Mouse (Mus musculus) left cerebral cortex, adult 2 months (tissue): ENCODE results near the gene Mmp17. TPM values are rescaled to one million over a fixed set of nuclear protein-coding genes. Genes with fewer than 3 reads are reported as not detected.

Source experiments
- DNase-seq, 2 experiments: peaks; one replicate each; pipeline ENCODE4 v3.0.0; 2021 to 2022; ENCODE audit warnings: low spot score in 2 of 2, mixed read lengths in 1 of 2; ENCODE audit errors: extremely low spot score in 1 of 2
- H3K27ac ChIP-seq: fragments of 200-600 bp; 2 replicates; pipeline ENCODE4 v1.8.1; 2022
- H3K4me3 ChIP-seq: fragments of 200-600 bp; 2 replicates; pipeline ENCODE4 v1.8.1; 2022
- CTCF ChIP-seq: fragments of 200-600 bp; IDR thresholded peaks from 2 replicates; pipeline ENCODE4 v1.8.1; 2022; ENCODE audit warnings: antibody characterized with exemption, mild to moderate bottlenecking, moderate library complexity
- intact Hi-C: fragments of 180-260 bp; cut with DNase I; formaldehyde crosslinking; loops from one replicate; pipeline ENCODE4 v1.15.1; 2025
- long read RNA-seq, 2 experiments: library from polyadenylated mRNA; stranded (forward); transcript quantifications; one replicate each; pipeline ENCODE4 v2.0.0; 2021; ENCODE audit warnings: borderline mapping rate in 2 of 2
- total RNA-seq, 2 experiments: library from RNA; stranded (reverse); gene quantifications; 2 replicates each; pipeline ENCODE4 v1.2.3; 2021

The Mmp17 gene
- 100 to 1,000 TPM; 107 to 113 TPM for total RNA-seq
- long read RNA-seq, experiment 1, full-length matches to known transcripts = 292 of 383 reads
- long read RNA-seq, experiment 1, partial matches to known transcripts = 40 of 383 reads
- long read RNA-seq, experiment 1, other reads (novel, unspliced or antisense) = 51 of 383 reads
- long read RNA-seq, experiment 2, full-length matches to known transcripts = 212 of 288 reads
- long read RNA-seq, experiment 2, partial matches to known transcripts = 29 of 288 reads
- long read RNA-seq, experiment 2, other reads (novel, unspliced or antisense) = 47 of 288 reads

- peak; percentile 88 to 90 for DNase-seq
- intact Hi-C loops = loop anchor here (2.0 to 5.0 kb wide), 5 partner anchors 83 to 462 kb away; partner anchors contain the start of gene Sfswap
- TF ChIP-seq CTCF = peak; percentile 84
- H3K4me3 ChIP-seq = peak within 1 kb of the TSS; percentile 82
- H3K27ac ChIP-seq = peak within 1 kb of the TSS; percentile 83
Measured at GRCm38 (mm10) chr5:129583761-129584582, at the start of gene Mmp17. Gene Mmp17 (plus strand): TSS chr5:129584169.

- peak overlapping the region; percentile 83 for H3K27ac ChIP-seq
- intact Hi-C loops = loop anchor here (1.0 to 2.0 kb wide), 2 partner anchors 46 to 413 kb away; no protein-coding TSS in a partner anchor
- no peak overlapping the region for H3K4me3 ChIP-seq
- peak in 1 of 2 experiments; percentile 47 for DNase-seq
- no peak for TF ChIP-seq CTCF
Measured at GRCm38 (mm10) chr5:129534500-129534899, 49.5 kb upstream of the Mmp17 start.

GRCm38 (mm10) chr5:129535021-129535420 is 48.9 kb upstream of the Mmp17 start:
- TF ChIP-seq CTCF = no peak
- no peak overlapping the region for H3K4me3 ChIP-seq
- no peak for DNase-seq
- H3K27ac ChIP-seq = peak overlapping the region; percentile 83
- intact Hi-C loops = loop anchor here (2.0 to 5.0 kb wide), 2 partner anchors 46 to 78 kb away; no protein-coding TSS in a partner anchor

- TF ChIP-seq CTCF = no peak
- Histone ChIP-seq H3K27ac (peak overlapping the region; percentile 83), H3K4me3 (no peak overlapping the region)
- intact Hi-C loops = loop anchor here (2.0 to 5.0 kb wide), 2 partner anchors 45 to 78 kb away; no protein-coding TSS in a partner anchor
- DNase-seq = no peak
Measured at GRCm38 (mm10) chr5:129535431-129535830, 48.5 kb upstream of the Mmp17 start.

GRCm38 (mm10) chr5:129538826-129539225 is 45.1 kb upstream of the Mmp17 start:
- Histone ChIP-seq H3K27ac (no peak overlapping the region), H3K4me3 (no peak overlapping the region)
- no peak for DNase-seq

GRCm38 (mm10) chr5:129542236-129542635 is 41.7 kb upstream of the Mmp17 start:
- intact Hi-C loops = no loop called here
- no peak overlapping the region for H3K27ac ChIP-seq
- peak; percentile 33 for TF ChIP-seq CTCF
- DNase-seq = no peak
- H3K4me3 ChIP-seq = no peak overlapping the region

More at GRCm38 (mm10) chr5:129538826-129539225, 45.1 kb upstream of the Mmp17 start:
- intact Hi-C loops = loop anchor here (5.0 kb wide), 1 partner anchor 82 kb away; no protein-coding TSS in a partner anchor
- no peak for TF ChIP-seq CTCF

GRCm38 (mm10) chr5:129545787-129546186 is 38.2 kb upstream of the Mmp17 start:
- no peak for TF ChIP-seq CTCF
- DNase-seq = no peak
- Histone ChIP-seq H3K4me3 (no peak overlapping the region), H3K27ac (peak overlapping the region; percentile 25; the same call in 1 of the 2 replicates)
- intact Hi-C loops = no loop called here

- no peak for TF ChIP-seq CTCF
- intact Hi-C loops = no loop called here
- no peak overlapping the region for H3K27ac ChIP-seq
- no peak overlapping the region for H3K4me3 ChIP-seq
- DNase-seq = no peak
Measured at GRCm38 (mm10) chr5:129549716-129550115, 34.3 kb upstream of the Mmp17 start.

- H3K27ac ChIP-seq = no peak overlapping the region
- no peak for TF ChIP-seq CTCF
- intact Hi-C loops = no loop called here
- no peak for DNase-seq
- H3K4me3 ChIP-seq = no peak overlapping the region
Measured at GRCm38 (mm10) chr5:129550790-129551189, 33.2 kb upstream of the Mmp17 start.

GRCm38 (mm10) chr5:129551991-129552390 is 32.0 kb upstream of the Mmp17 start:
- H3K4me3 ChIP-seq = no peak overlapping the region
- no peak overlapping the region for H3K27ac ChIP-seq
- TF ChIP-seq CTCF = no peak
- intact Hi-C loops = no loop called here
- no peak for DNase-seq

GRCm38 (mm10) chr5:129553642-129554041 is 30.3 kb upstream of the Mmp17 start:
- intact Hi-C loops = no loop called here
- no peak for TF ChIP-seq CTCF
- no peak overlapping the region for H3K27ac ChIP-seq
- no peak overlapping the region for H3K4me3 ChIP-seq
- DNase-seq = peak in 1 of 2 experiments; percentile 41

GRCm38 (mm10) chr5:129558591-129558990 is 25.4 kb upstream of the Mmp17 start:
- intact Hi-C loops = no loop called here
- H3K4me3 ChIP-seq = no peak overlapping the region
- H3K27ac ChIP-seq = no peak overlapping the region; the same call in 1 of the 2 replicates
- TF ChIP-seq CTCF = no peak
- DNase-seq = no peak
